Mouse (Mus musculus) cerebellum, postnatal 14 days (tissue): ENCODE data around the gene Msantd3.
A peak's percentile ranks its signal among the peaks of the same experiment; 100 is the strongest.

ENCODE experiments used
- DNase-seq, 2 experiments: peaks; one replicate each; pipeline ENCODE4 v3.0.0; 2021; ENCODE audit warnings: mixed read lengths in 2 of 2

Msantd3 gene

DNA sequence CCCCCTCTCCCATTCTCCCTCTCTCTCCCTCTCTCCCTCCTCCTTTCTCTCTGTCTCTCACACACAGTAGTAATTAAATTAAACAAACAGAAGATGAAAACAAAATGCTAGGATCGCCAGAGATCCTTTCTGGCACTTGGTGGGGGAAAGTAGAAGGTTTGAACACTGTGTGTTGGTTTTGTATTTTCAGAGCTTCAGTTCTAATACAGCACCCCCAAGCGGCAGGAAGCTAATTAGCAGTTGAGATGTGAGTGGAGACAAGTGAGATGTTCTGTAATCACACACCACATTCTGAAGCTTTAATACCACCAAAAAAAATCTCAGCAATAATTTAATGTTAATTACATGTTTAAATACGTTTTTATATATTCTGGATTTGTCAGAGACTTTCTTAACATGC, 16.0 kb downstream of the Msantd3 start:
- peak; percentile 73 to 82 for DNase-seq

DNA sequence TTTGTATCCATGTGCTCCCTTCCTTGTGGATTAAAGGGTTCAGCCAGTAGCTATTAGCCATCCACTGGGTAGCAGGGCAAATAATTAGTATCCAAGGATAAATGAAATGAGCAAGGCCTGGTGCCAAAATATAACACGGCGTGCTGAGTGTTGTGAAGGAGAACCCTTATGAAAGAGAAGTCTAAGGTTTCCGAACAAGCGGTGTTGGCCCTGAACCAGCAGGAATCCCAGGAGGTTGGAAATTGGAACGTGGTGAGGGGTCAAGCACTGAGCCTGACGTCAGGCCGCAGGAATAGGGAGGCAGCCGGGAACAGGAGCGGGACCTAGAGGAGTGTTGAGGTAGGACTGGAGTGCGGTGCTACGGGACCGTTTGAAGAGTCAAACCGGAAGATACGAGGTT, 19.9 kb downstream of the Msantd3 start:
- DNase-seq: no peak

DNA sequence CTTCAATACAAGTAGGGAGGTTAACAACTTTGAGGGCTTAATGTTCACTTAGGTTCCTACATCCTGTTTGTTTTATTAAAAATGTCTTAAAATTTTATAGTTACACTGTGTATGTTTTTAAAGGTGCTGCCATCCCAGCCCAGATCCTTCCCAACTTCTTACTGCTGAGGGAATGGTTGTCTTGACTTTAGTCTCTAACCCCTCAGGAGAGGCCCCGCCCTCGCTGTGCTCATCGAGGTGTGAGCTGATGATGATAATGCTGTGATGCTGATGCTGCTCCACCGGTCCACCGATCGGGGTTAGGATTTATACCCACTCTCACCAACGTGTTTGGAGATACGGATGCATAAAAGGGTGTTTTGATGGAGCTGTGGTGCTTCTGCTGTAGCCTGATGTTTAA, 22.1 kb downstream of the Msantd3 start:
- no peak for DNase-seq

DNA sequence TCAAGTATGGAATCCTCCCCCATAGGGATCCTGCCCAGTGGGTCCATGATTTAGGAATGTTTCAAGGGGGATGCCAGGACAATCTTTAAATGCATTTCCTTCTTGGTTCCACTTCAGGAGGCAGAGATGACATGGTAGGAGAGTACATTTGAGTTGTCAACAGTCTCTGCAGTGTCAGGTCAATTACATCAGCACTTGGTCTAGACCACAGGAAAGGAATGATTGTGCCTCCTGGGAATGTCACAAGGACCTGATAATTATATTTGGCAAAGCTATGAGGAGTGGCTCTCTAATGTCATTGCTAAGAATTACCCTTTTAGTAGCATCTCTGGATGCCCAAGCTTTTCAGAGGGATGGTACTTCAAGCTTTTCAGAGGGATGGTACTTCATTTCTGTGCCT, 25.2 kb downstream of the Msantd3 start:
- DNase-seq: no peak

DNA sequence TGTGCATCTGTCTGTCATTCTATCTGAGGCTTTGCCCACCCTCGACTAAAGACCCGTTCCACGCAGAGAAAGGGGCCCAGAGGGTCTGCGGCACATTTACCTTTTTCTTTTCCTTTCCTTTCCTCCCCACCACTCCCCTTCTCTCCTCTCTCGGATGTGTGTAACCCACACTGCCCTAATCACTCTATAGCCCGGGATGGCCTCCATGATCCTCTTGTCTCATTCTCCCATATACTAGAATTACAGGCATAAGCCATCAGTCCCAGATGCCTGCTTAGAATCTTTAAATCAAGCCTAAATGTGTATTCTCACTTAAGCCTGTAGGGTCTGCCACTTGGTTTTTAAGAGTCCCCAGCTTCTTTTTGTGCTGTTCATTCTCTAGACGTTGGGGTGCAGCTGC, 36.6 kb downstream of the Msantd3 start:
- no peak for DNase-seq

DNA sequence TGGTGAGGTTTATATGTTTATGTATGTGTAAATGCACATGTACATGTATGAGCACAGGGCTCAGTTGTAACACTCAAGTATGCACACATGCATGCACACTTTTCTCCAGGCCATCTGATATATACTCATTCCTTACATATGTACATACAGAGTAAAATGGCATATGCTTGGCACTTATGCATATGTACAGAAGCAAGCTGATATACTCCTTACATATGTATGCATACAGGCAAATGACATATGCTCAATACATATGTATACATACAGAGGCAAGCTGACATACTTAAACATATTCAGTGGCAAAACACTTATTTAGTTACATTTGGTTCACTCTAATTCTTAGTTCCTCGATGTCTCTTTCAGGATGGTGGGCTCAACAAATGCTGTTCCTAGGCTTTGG, 38.1 kb downstream of the Msantd3 start:
- no peak for DNase-seq

DNA sequence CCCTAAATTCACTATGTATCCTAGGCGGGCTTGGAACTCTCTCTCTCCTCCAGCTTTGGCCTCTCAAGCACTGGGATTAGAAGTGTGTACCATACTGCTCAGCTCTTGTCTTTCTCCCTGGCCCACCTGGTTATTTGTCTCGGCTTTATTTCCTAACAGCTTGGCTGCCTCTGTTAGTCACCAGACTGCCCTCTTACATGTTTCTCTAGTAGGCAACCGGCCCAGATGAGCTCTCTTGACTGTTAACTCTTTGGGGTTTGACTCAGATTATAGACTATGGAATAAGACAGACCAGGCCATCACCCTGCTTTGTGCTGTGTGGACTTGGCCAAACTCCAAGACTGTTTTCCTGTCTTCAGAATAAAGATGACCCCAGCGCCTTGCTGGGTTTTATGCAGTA, 38.7 kb downstream of the Msantd3 start:
- peak; percentile 17 to 43 for DNase-seq

DNA sequence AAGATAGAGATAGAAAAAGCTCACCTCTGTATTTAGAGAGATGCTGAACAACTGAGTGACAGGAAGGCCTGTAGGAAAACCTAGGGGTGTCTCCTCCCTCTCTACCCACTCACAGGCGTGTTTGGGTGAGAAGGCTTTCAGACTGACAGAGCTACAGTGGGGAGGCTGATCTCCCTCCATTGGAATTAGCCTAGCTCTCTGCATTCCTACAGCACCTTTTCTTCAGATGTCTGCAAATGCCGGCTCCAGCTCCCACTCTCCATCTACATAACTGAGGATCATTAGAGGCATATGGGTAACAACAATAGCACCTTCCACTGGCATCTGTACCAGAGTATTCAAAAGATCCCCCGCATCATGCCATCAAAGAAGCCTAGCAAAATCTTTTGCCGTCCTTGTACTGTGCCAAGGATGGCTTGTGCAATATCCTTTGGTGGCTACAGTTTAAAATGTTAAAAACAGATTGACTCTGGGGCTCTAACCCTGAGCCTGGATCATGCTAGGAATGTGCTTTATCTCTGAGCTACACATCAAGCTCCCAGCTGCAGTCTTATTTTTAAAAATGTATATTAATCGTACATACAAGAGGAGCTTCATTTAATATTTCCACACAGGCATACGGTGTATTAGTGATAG, 39.9 kb downstream of the Msantd3 start:
- DNase-seq: no peak

DNA sequence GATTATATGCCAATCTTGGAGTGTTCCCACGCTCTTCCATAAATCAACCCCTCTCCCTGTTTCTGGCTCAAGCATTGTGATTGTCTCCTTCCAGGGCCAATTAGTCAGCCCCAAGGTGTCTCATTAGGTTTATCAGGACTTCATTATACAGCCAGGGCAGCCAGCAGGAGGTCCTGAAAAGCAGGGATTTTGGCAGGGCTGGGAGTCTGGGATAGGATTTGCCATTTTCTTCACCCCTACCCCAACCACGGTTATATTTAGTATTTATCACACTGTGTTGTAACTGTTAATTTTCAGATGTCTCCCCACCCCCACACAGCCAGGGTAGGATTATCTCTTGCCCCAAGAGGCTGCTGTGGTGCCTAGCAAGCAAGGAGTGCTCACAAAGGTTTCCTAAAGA, 41.5 kb downstream of the Msantd3 start:
- peak in 1 of 2 experiments; percentile 18 for DNase-seq

DNA sequence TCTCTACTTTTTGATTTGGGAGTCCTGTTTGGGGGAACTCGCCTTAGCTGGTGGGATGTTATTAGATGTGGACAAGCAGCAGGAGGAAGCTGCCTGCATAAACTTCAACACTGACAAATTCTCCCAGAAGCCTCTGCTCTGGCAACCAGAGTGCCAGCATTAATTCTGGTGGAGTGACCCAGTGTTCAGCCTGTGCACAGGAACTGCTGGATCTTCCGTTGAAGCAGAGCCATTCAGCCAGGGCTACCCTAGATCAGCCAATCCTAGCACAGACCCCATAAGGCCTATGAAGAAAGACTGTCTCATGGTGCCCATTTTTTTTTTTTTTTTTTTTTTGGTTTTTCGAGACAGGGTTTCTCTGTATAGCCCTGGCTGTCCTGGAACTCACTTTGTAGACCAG, 42.3 kb downstream of the Msantd3 start:
- DNase-seq: no peak

DNA sequence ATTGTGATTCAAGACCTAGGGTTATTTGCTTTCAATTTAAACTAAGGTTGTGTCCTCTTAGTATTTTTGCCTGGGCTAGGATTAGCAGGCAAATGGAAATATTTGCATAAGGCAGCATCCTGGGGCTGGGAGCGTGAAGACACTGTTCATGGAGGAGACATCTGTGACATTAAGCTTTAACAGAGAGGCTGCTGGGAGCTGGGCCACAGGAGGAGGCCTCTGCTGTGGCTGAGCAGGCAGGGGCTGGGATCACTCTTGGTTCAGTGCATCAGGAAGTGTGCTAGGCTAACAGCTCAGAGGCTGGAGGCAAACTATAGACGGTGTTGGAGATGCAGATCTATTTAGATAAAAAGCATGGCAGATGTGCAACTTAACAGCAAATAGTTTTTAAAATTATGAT, 43.2 kb downstream of the Msantd3 start:
- no peak for DNase-seq

DNA sequence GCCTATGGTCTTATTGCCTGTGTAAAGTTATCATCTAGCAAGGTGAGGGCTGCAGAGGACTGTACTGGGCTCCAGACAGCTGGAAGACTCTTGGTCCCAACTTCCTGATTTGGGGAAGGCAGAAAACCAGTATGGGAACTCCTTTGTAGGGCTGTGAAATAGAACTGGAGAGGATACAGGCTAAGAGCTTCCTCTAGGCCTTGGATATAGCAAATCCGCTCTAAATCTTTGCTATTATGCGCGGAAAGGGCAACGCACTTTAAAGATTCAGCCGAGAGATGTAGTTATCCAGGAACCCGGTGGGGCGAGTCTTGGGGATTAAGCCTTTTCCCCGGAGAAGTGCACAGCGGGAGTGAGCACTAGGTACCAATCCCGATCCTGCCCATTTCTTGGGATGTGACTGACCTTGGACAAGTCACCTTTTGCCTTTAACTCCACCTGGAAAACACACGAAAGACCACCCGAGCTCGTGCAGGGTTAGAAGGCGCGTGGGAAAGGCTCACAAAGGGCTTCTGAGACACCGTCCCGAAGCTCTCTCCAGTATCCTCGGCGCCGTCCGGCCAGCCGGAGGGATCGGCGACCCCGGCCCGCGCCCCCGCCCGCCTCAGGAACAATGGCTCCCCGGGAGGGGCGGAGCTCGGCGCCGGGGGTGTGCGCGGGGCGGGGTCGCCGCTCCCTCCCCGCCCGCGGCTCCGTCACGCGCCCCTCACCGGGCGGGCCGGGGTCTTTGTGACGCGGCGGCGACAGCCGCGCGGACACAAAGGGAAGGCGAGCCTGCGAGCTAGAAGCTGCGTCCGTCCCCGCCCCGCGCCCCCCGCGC, 44.9 kb downstream of the Msantd3 start, which contains the start of gene Tmeff1:
Gene Tmeff1, plus strand, starts transcription at position 754 of the 820 bp plus-strand sequence.
- DNase-seq: no peak

DNA sequence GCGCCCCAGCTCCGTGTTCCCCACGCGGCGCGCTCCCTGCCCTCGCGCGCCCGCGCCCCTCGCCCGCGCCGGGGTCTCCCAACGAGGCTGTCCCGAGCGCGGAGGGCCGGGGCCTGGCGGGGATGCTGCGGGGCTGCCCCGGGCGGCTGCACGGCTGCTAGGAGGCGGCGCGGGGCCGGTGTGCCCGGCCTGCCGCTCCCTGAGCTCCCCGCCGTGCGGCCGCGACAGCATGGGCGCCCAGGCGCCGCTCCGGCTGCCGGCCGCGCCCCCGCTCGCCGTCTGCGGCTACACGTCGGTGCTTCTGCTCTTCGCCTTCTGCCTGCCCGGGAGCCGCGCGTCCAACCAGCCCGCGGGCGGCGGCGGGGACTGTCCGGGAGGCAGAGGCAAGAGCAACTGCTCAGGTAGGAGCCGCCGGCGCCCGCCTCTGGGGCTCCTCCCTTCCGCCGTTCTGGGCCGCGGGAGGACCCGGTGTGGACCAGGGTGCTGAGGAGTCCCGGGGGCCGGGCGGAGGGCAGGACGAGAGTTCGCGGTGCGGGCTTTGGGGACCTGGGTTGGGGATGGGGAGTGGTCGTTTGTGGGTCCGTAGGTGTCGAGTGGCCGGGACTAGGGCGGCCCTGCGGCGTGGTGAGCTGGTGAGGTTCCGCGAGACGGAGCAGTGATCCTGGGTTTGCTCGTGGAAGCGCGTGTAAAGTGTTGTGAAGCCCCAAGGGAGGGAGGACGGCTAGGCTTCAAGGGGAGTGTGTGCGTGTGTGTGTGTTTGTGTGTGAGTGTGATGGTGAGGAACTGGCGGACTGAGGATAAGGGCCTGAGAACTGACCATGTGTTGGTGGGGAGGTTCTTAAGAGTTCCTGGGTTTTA, 45.7 kb downstream of the Msantd3 start:
- DNase-seq: peak; percentile 65 to 70

DNA sequence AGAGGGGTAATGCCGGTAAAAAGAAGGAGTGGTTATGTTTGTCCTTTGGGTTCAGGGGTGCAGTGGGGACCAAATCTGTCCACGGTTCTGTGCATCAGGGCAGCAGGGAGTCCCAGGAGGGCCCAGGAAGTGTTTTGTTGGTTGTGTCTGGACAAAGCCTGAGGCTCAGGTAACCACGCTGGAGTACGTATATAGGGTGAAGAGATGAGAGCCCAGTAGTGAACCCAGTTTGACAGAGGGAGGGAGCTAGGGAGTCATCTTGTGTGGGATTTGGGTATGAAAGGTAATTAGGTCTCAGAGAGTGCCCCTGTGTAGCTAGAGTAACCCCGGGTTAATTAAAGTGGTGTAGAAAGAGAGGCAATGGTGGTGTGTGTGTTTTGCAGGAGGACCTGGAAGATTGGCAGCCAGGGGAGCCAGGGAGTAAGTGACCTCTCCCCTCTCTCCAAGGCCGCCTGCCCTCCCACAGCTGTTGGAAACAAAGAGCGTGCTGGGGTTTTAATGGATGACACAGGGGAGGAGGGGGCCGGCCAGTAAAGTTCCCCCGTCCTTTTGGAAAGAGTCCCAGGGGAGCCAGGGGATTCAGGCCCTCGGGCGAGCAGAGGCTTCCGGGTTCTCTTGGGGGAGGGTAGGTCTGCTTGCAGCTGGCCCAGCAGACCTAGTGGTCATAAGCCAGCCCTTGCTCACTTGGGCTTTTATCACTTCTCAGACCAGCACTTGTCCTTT, 46.5 kb downstream of the Msantd3 start:
- DNase-seq: peak; percentile 23 to 29

DNA sequence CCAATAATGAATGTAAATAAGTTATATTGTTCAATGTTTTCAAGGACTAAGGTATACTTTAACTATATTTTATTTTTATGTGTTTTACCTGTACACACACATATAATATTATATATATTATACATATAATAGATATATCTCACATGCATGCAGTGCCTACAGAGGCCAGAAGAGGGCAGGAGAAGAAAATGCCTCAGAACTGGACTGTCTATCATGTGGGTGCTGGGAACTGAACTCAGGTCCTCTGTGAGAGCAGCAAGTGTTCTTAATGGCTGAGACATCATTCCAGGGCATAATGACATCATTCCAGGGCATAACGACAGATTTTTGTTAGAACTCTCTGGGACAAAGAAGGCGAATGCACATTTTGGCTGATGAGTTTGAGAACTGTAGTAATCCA, 47.8 kb downstream of the Msantd3 start:
- peak in 1 of 2 experiments; percentile 43 for DNase-seq

DNA sequence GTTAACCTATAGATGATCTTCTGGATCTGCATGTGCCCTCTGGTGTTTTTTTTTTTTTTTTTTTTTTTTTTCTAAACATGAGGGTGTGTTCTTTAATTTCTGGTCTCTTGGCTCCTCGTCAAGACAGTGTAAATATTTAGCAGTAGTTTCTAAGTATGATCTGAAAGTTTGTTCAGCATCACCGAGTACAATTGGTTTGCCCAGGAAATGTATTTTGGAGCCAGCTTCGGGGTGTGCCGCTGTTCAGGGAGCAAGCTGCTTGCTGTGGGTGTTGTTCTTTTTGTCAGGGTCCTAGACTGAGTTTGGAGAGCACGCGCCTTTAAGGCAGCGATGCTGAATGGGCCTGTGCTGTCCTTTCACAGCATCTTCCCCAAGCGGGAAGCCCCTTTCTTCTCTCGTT, 48.8 kb downstream of the Msantd3 start:
- no peak for DNase-seq

DNA sequence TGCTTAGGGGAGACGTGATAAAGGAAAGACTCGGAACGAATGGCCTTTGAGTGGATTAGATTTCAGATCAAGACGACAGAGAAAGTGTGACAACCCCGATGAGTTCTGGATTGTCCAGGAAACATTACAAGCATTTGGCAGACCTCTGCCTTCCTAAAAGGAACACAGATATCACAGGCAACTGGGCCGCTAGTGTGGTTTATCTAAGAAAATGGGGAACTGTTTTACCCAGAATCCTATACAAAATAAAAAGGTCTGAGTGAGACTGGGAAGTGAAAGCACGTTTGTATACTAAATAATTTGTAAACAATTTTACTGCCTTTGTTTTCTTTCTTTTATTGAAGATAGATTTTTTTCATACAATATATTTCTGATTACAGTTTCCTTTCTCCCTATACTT, 51.1 kb downstream of the Msantd3 start:
- no peak for DNase-seq

DNA sequence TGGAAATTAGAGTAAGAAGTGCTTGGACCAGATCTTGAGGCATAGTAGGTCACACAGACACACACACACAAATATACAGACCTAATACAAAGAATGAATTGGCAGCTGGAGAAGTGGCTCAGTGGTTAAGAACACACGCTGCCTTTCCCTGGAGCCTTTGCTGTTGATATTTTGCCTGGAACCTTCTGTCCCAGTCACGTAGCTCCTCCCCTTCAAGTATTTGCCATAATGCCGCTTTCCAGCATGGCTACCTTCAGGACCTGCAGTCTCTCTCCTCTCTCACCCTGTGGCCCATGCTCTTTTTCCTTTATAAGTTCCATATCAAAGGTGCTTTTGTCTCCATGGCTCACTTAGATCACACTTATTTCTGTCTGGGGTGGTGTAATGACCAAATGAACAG, 51.7 kb downstream of the Msantd3 start:
- DNase-seq: no peak

DNA sequence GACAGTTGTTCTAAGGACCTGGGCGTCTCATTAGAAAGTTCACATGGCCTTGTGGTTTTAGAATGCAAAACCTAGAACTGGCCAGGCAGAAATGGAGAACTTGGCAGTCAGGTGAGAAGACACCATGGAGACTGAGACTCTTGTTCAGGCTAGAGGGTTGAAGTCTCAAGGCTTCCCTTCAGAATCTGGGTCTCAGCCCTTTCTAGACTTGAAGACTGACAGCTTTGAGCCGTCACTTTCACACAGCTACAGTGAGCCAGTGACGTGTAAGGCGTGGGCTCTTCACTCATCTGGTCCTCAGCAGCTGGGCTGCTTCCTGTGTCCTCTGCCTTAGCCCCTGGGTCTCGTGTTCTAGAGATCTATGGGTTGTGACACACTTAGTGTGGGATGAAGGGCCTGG, 52.6 kb downstream of the Msantd3 start:
- no peak for DNase-seq

DNA sequence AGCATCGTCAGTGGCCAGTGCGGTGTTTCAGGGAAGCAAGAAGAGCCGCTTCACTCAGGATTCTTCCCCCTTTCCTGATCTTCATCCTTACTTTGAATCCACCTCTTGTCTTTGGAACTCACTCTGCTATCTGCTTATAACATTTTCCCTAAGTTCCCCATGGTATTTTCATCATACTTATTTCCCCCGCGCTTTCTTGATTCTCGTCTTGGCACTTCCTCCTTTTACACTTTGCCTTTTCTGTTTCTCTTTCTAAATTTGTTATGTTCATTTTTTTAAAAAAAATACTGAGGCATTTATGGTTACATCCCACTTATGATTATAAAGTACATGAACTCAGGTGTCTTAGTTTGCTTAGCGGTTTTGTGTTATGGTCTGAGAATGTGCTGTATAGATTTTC, 53.1 kb downstream of the Msantd3 start:
- DNase-seq: no peak

DNA sequence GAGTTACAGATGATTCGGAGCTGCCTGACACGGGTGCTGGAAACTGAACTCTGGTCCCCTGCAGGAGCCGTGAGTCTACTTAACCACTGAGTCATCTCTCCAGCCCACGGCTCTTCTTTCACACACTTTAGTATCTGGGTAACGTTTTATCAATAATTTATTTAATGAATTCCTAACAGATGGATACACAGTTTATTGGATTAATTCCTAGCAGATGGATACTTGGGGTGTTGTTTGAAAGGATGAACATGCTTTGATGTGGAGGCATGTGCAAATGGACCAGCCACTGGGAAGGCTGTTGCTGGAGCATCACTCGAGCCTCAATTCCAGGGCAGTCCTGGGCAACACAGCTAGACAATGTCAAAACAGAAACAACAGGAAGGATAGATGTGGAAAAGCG, 56.4 kb downstream of the Msantd3 start:
- DNase-seq: no peak

DNA sequence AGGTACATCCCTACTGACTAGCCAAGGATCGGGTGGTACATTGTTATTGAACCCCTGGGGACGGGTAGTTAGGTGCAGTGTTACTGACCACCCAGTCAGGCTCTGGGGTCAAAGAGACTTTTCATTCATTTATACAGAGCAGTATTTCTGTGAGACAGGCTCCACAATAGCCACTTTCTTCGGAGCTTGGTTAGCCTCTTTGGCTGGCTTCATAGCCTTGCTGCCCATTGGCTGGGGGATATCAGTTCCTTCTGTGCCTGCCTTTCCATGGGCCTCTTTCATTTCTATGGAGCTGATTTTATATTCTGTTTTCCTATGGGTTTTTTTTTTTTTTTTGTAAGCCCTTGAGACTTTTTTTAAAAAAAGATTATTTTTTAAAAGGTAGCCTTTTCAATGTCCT, 65.9 kb downstream of the Msantd3 start:
- DNase-seq: no peak

DNA sequence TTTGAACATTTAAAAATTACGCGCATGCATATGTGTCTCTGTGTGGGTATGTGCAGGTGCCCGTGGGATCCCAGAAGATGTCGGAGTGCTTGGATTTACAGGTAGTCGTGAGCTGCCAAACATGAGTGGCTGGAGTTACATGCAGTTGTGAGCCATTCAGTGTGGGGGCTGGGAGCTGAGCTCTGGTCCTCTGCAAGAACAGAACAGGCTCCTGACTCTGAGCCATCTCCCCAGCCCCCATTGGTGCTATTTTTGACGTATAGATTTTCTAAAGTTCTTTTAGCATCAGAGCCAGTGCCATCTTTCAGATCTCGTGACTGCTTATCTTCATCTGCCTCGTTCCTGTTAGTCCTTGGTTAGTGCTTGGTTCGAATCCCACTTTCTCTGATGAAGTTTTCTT, 69.8 kb downstream of the Msantd3 start:
- no peak for DNase-seq
